Mouse (Mus musculus) ES-E14 (cell line): ENCODE results near the gene Slc35e3.

Experiments used
- CHD2 ChIP-seq: IDR thresholded peaks from 2 replicates; pipeline ENCODE4 v1.6.1; 2014; ENCODE audit warnings: mild to moderate bottlenecking, low read depth, low read length, inconsistent platforms
- ZNF384 ChIP-seq: IDR thresholded peaks from 2 replicates; pipeline ENCODE4 v1.6.1; 2012; ENCODE audit warnings: low read depth, low read length, inconsistent platforms

DNA sequence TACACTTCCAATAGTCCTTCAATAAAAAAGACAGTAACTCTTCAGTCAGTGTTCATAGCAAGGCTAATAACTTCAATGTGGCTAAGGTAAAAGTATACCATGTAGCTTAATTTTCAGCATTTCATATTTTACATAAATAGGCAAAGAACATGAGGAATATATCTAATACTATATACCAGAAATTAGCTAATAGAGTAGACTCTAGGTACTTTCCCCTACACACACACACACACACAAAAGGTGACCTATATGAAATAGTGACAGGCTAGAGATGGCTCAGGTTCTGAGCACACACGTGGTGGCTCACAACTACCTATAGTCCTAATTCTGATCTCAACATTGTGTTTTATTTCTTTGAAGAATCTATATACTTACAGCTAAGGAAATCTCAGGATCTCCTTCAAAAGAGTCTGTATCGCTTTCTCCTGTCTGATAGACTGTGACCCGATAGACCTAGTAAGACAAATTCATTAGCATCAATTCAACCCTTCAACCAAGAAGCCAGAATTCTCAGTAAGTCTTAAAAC lies 55.3 kb downstream of the Slc35e3 start:
- TF ChIP-seq ZNF384 (no peak), CHD2 (no peak)
